In genomic region chr17:28375592-28376061, GRCm38 (mm10) we compare ENCODE assay signal across 13 mouse cellular contexts. TPM values are rescaled to one million over a fixed set of nuclear protein-coding genes. Genes with fewer than 3 reads are reported as not detected.
DNase-seq lines count a peak whose midpoint lies in the region; ATAC-seq and TF ChIP-seq lines count a peak whose summit lies in the region.
"Had no signal": no experiment of that assay in that cellular context is flagged by ENCODE, and none has a peak within 500 bp of the region (broad histone marks: within the 10 kb centered on the region; RNA-seq: fewer than 3 reads in every experiment).

No protein-coding gene starts in this region.

- H3K4me3 ChIP-seq in lung, embryonic 16.5 days (ENCODE audit: low read length), result no peak overlapping the region
- H3K4me3 ChIP-seq in MEL (ENCODE audit: control insufficient read depth in 1 of 2, insufficient read depth in 1 of 2, low read depth in 2 of 2, low read length in 2 of 2), result peak overlapping the region in 1 of 2 experiments; percentile 27; a peak in 2 of 4 replicates
- H3K4me3 ChIP-seq: forebrain, embryonic 13.5 days; limb, embryonic 13.5 days had no signal

- H3K27ac ChIP-seq in lung, embryonic 16.5 days (ENCODE audit: low read length), result no peak overlapping the region
- no peak overlapping the region for H3K27ac ChIP-seq in MEL (ENCODE audit: control insufficient read depth, low read depth, low read length)
- H3K27ac ChIP-seq: forebrain, embryonic 13.5 days; limb, embryonic 13.5 days had no signal

- no peak for DNase-seq in lung, postnatal 4 days
- peak; percentile 81 for DNase-seq in MEL (ENCODE audit: low read depth, low spot score)
- peak; percentile 82 for DNase-seq in induced T-regulatory cell, adult 2 months (ENCODE audit: low read depth)
- DNase-seq in splenic B cell, adult 2 months (ENCODE audit: low read depth, low spot score), result peak; percentile 15
- no peak for DNase-seq in gastrocnemius, postnatal 4 days (ENCODE audit: low spot score in 2 of 2)
- no peak for DNase-seq in right cerebral cortex, postnatal 36 days (ENCODE audit: low spot score in 2 of 2)
- DNase-seq: cerebellum, postnatal 10 days; kidney, postnatal 36 days had no signal

- H3K4me1 ChIP-seq in lung, embryonic 16.5 days (replicated peaks; ENCODE audit: control insufficient read depth, insufficient read depth, low read length), result no peaks in the 10 kb centered on the region
- H3K4me1 ChIP-seq in MEL (ENCODE audit: control insufficient read depth in 1 of 2, insufficient read depth in 2 of 2, low read length in 2 of 2), result peaks cover 0 to 24% of the 10 kb centered on the region in 2 experiments; a peak in 3 of 4 replicates
- H3K4me1 ChIP-seq: forebrain, embryonic 13.5 days; limb, embryonic 13.5 days had no signal

- TF ChIP-seq RAD21 in MEL (IDR thresholded peaks at IDR 0.05; ENCODE audit: low read depth, low read length), result no peak

- TF ChIP-seq POLR2A in MEL (IDR thresholded peaks at IDR 0.05; ENCODE audit: control insufficient read depth in 1 of 2, insufficient read depth in 1 of 2, low read depth in 1 of 2, low read length in 2 of 2, poor library complexity in 1 of 2), result no peak

- H3K9ac ChIP-seq in lung, embryonic 16.5 days (ENCODE audit: low read length), result no peak overlapping the region
- no peak overlapping the region for H3K9ac ChIP-seq in MEL (ENCODE audit: control insufficient read depth, low read depth, low read length, poor library complexity, severe bottlenecking)
- H3K9ac ChIP-seq: forebrain, embryonic 13.5 days; limb, embryonic 13.5 days had no signal

- TF ChIP-seq CTCF in MEL (IDR thresholded peaks at IDR 0.05 in 2 of 3, conservative IDR thresholded peaks at IDR 0.05 in 1 of 3; ENCODE audit: control insufficient read depth in 1 of 3, insufficient read depth in 1 of 3, low read depth in 2 of 3, low read length in 3 of 3, poor library complexity in 1 of 3, severe bottlenecking in 1 of 3), result no peak

- WGBS in lung, embryonic 16.5 days, result 10% methylated on average over 17 of the region's 17 CpGs

- peak overlapping the region; percentile 32 for H3K4me2 ChIP-seq in lung, embryonic 16.5 days (ENCODE audit: low read depth, low read length)
- H3K4me2 ChIP-seq: forebrain, embryonic 13.5 days; limb, embryonic 13.5 days had no signal

- H3K79me2 ChIP-seq in MEL (ENCODE audit: control insufficient read depth, insufficient read depth, low read length, poor library complexity), result no peaks in the 10 kb centered on the region

- ATAC-seq in lung, embryonic 16.5 days (ENCODE audit: low read depth), result peak; percentile 32
- ATAC-seq: forebrain, embryonic 13.5 days had no signal

- H3K9me3 ChIP-seq in lung, embryonic 16.5 days (ENCODE audit: control insufficient read depth, low read length), result no peaks in the 10 kb centered on the region
- no peaks in the 10 kb centered on the region for H3K9me3 ChIP-seq in MEL (replicated peaks; ENCODE audit: insufficient read depth, low read length)
- H3K9me3 ChIP-seq: forebrain, embryonic 13.5 days; limb, embryonic 13.5 days had no signal

- H3K36me3 ChIP-seq in lung, embryonic 16.5 days (ENCODE audit: control insufficient read depth, insufficient read depth, low read length), result no peaks in the 10 kb centered on the region
- peaks cover 0 to 11% of the 10 kb centered on the region in 2 experiments; a peak in 2 of 4 replicates for H3K36me3 ChIP-seq in MEL (ENCODE audit: control insufficient read depth in 1 of 2, insufficient read depth in 2 of 2, low read length in 2 of 2)
- no peaks in the 10 kb centered on the region for H3K36me3 ChIP-seq in splenic B cell, adult 2 months (ENCODE audit: control insufficient read depth, insufficient read depth, low read length, poor library complexity, severe bottlenecking)
- H3K36me3 ChIP-seq: limb, embryonic 13.5 days had no signal

- peaks cover 10% of the 10 kb centered on the region for H3K27me3 ChIP-seq in lung, embryonic 16.5 days (ENCODE audit: control insufficient read depth, insufficient read depth, low read depth, low read length)
- H3K27me3 ChIP-seq in MEL (ENCODE audit: control insufficient read depth in 1 of 2, insufficient read depth in 2 of 2, low read length in 2 of 2), result no peaks in the 10 kb centered on the region
- H3K27me3 ChIP-seq in splenic B cell, adult 2 months (ENCODE audit: control insufficient read depth, insufficient read depth, low read length, poor library complexity, severe bottlenecking), result no peaks in the 10 kb centered on the region

- peak in 1 of 2 experiments; percentile 62; a peak in 3 of 4 replicates for TF ChIP-seq EP300 in MEL (IDR thresholded peaks at IDR 0.05; ENCODE audit: low read depth in 1 of 2, low read length in 2 of 2)

TF ChIP-seq in MEL, 35 proteins besides CTCF, POLR2A, EP300 and RAD21:
- TF ChIP-seq JUND (IDR thresholded peaks at IDR 0.05; ENCODE audit: low read depth, low read length) (no peak), TBP (IDR thresholded peaks at IDR 0.05; ENCODE audit: low read depth, low read length) (no peak), CHD2 (IDR thresholded peaks at IDR 0.05; ENCODE audit: low read length) (no peak), ELF1 (IDR thresholded peaks at IDR 0.05; ENCODE audit: low read depth, low read length) (no peak), MAFK (IDR thresholded peaks at IDR 0.05; ENCODE audit: borderline replicate concordance, low read depth, low read length) (no peak), ZC3H11A (IDR thresholded peaks at IDR 0.05; ENCODE audit: low read depth, low read length) (no peak), MXI1 (IDR thresholded peaks at IDR 0.05; ENCODE audit: low read depth, low read length) (no peak), TAL1 (IDR thresholded peaks at IDR 0.05; ENCODE audit: low read length) (peak; percentile 47), ETS1 (IDR thresholded peaks at IDR 0.05; ENCODE audit: low read depth, low read length) (peak; percentile 36; the same call in 1 of the 2 replicates), GATA1 (IDR thresholded peaks at IDR 0.05; ENCODE audit: low read depth, low read length) (peak; percentile 74), MYB (IDR thresholded peaks at IDR 0.05; ENCODE audit: low read depth, low read length) (no peak), RCOR1 (IDR thresholded peaks at IDR 0.05; ENCODE audit: low read depth, low read length) (peak; percentile 20; the same call in 1 of the 2 replicates), TCF12 (IDR thresholded peaks at IDR 0.05; ENCODE audit: low read depth, low read length) (peak; percentile 21; the same call in 1 of the 2 replicates)
TF ChIP-seq in MEL: peak in this region for 5.

RNA-seq across cellular contexts. Expression of gene Tulp1, which starts 10.6 kb away (rescaled TPM):
- polyA plus RNA-seq in lung, embryonic 16.5 days (2015; fragmentation: Nextera tagmentation; extraction: Ambion mirVana), result 7.6 and 9.3 TPM in 2 replicates
- total RNA-seq in MEL (2012; rRNA removed), result 0.23 and 0.49 TPM in 2 replicates
- polyA plus RNA-seq in MEL (2012; ENCODE audit: insufficient read depth in 1 of 2, insufficient read length in 2 of 2, low read depth in 1 of 2, low replicate concordance in 2 of 2, missing spikeins in 1 of 2), result 1 to 10 TPM in 1 of 2 experiments, not detected in 1; 2.4 TPM
- total RNA-seq in gastrocnemius, postnatal 4 days (2021), result under 1 TPM; 0.47 to 0.57 TPM
- total RNA-seq: adrenal gland, adult 18-20 months; heart, adult 8-10 months had no signal

RNA-seq across cellular contexts. Expression of gene Tead3, which starts 25.0 kb away (rescaled TPM):
- polyA plus RNA-seq in lung, embryonic 16.5 days (2015; fragmentation: Nextera tagmentation; extraction: Ambion mirVana), result 11.6 and 12.4 TPM in 2 replicates
- 0.46 and 0.73 TPM in 2 replicates for total RNA-seq in MEL (2012; rRNA removed)
- polyA plus RNA-seq in MEL (2012; ENCODE audit: insufficient read depth in 1 of 2, insufficient read length in 2 of 2, low read depth in 1 of 2, low replicate concordance in 2 of 2, missing spikeins in 1 of 2), result 1 to 10 TPM in 1 of 2 experiments, not detected in 1; 4.1 TPM
- total RNA-seq in gastrocnemius, postnatal 4 days (2021), result 10 to 100 TPM; 24.3 to 24.6 TPM

RNA-seq across cellular contexts. Expression of gene Rpl10a, which starts 47.4 kb away (rescaled TPM):
- polyA plus RNA-seq in lung, embryonic 16.5 days (2015; fragmentation: Nextera tagmentation; extraction: Ambion mirVana), result 615 and 635 TPM in 2 replicates
- total RNA-seq in MEL (2012; rRNA removed), result 2,803 and 2,872 TPM in 2 replicates
- polyA plus RNA-seq in MEL (2012; ENCODE audit: insufficient read depth in 1 of 2, insufficient read length in 2 of 2, low read depth in 1 of 2, low replicate concordance in 2 of 2, missing spikeins in 1 of 2), result 1,000 to 10,000 TPM in 1 of 2 experiments, not detected in 1; 2,044 TPM
- 100 to 1,000 TPM; 919 to 955 TPM for total RNA-seq in gastrocnemius, postnatal 4 days (2021)

Comparison
In these comparisons a context has a peak if more than half of its experiments do, and no peak if none do; other contexts are left out.
1. DNase-seq: peak in MEL (single experiment), induced T-regulatory cell, adult 2 months (single experiment) and splenic B cell, adult 2 months (single experiment); none in lung, postnatal 4 days (0 of 2), gastrocnemius, postnatal 4 days (0 of 2) and right cerebral cortex, postnatal 36 days (0 of 2).
2. RNA of gene Tead3, which starts 25.0 kb away (total RNA-seq): 24.3 to 24.6 TPM in gastrocnemius, postnatal 4 days; 0.46 to 0.73 TPM in MEL; every median in the first group is over 10 times any median in the second.